Mouse (Mus musculus) MEL (cell line): Measurements from ENCODE around the gene Gramd4.

Source experiments
- CHD1 ChIP-seq: IDR thresholded peaks from 2 replicates; pipeline ENCODE4 v1.6.1; 2012; ENCODE audit warnings: low read depth, mild to moderate bottlenecking, inconsistent platforms, low read length, improper control_type of control experiment
- CTCF ChIP-seq, 3 experiments: IDR thresholded peaks in 2 of 3; conservative IDR thresholded peaks in 1 of 3; 2 replicates each; pipeline ENCODE4 v1.5.1; 2011 to 2012; ENCODE audit warnings: low read length in 3 of 3, low read depth in 2 of 3, mild to moderate bottlenecking in 2 of 3, improper control_type of control experiment in 1 of 3, inconsistent platforms in 1 of 3, mixed read lengths in 1 of 3, moderate library complexity in 1 of 3; ENCODE audit not compliant: control insufficient read depth in 1 of 3, insufficient read depth in 1 of 3, poor library complexity in 1 of 3, severe bottlenecking in 1 of 3
- E2F4 ChIP-seq: IDR thresholded peaks from 2 replicates; pipeline ENCODE4 v1.6.1; 2011; ENCODE audit warnings: low read depth, low read length, improper control_type of control experiment, borderline replicate concordance
- EP300 ChIP-seq, 2 experiments: IDR thresholded peaks; 2 replicates each; pipeline ENCODE4 v1.6.1; 2011; ENCODE audit warnings: improper control_type of control experiment in 2 of 2, low read length in 2 of 2, low read depth in 1 of 2, mild to moderate bottlenecking in 1 of 2
- GATA1 ChIP-seq: IDR thresholded peaks from 2 replicates; pipeline ENCODE4 v1.6.1; 2011; ENCODE audit warnings: low read depth, low read length, improper control_type of control experiment
- MAZ ChIP-seq: IDR thresholded peaks from 2 replicates; pipeline ENCODE4 v1.6.1; 2012; ENCODE audit warnings: low read depth, mild to moderate bottlenecking, inconsistent platforms, low read length, improper control_type of control experiment
- POLR2A ChIP-seq, 2 experiments: IDR thresholded peaks; 2 replicates each; pipeline ENCODE4 v1.6.1; 2011 to 2012; ENCODE audit warnings: low read length in 2 of 2, mild to moderate bottlenecking in 2 of 2, control low read depth in 1 of 2, improper control_type of control experiment in 1 of 2, low read depth in 1 of 2, moderate library complexity in 1 of 2; ENCODE audit not compliant: control insufficient read depth in 1 of 2, insufficient read depth in 1 of 2, poor library complexity in 1 of 2
- POLR2AphosphoS2 ChIP-seq: IDR thresholded peaks from 2 replicates; pipeline ENCODE4 v1.6.1; 2011; ENCODE audit warnings: low read length, improper control_type of control experiment
- RAD21 ChIP-seq: IDR thresholded peaks from 2 replicates; pipeline ENCODE4 v1.6.1; 2011; ENCODE audit warnings: mild to moderate bottlenecking, low read depth, low read length, improper control_type of control experiment
- TCF12 ChIP-seq: IDR thresholded peaks from 2 replicates; pipeline ENCODE4 v1.6.1; 2014; ENCODE audit warnings: low read depth, mild to moderate bottlenecking, inconsistent platforms, low read length, improper control_type of control experiment, moderate library complexity
- USF1 ChIP-seq: IDR thresholded peaks from 2 replicates; pipeline ENCODE4 v1.6.1; 2014; ENCODE audit warnings: low read depth, mild to moderate bottlenecking, inconsistent platforms, low read length, improper control_type of control experiment, moderate library complexity
- USF2 ChIP-seq, 2 experiments: IDR thresholded peaks; 2 replicates each; pipeline ENCODE4 v1.6.1; 2011 to 2012; ENCODE audit warnings: improper control_type of control experiment in 2 of 2, low read length in 2 of 2, borderline replicate concordance in 1 of 2, inconsistent platforms in 1 of 2, low read depth in 1 of 2, mild to moderate bottlenecking in 1 of 2; ENCODE audit not compliant: insufficient read depth in 1 of 2

DNA sequence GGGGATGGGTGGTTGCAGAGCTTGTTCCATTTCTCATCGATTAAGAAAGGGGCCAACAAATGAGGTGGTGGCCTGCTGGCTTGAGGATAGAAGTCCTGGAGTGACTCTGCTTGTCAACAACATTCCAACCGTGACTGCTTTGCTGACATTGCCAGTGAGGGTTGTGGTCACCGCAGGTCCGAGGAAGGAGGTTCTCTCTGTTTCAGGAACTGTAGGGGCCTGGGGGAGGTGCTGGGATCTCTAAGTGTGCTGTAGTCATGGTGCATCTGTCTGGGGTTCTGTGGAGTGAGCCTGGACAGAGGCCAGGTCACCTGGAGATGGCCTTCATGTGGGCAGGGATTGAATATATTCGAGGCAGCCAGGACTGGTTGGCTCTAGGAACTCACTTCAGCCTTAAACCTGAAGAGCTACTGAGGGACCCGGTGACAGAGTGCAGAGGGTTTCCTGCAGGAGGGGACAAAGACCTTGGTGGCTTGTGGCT is 25.8 kb downstream of the Gramd4 start:
- TF ChIP-seq CTCF (IDR thresholded peaks at IDR 0.05 in 2 of 3, conservative IDR thresholded peaks at IDR 0.05 in 1 of 3; ENCODE audit: control insufficient read depth in 1 of 3, insufficient read depth in 1 of 3, low read depth in 2 of 3, low read length in 3 of 3, poor library complexity in 1 of 3, severe bottlenecking in 1 of 3) (no peak), POLR2A (IDR thresholded peaks at IDR 0.05; ENCODE audit: control insufficient read depth in 1 of 2, insufficient read depth in 1 of 2, low read depth in 1 of 2, low read length in 2 of 2, poor library complexity in 1 of 2) (no peak), CHD1 (no peak), TCF12 (no peak), E2F4 (no peak), RAD21 (no peak), MAZ (no peak), GATA1 (no peak), USF1 (no peak), USF2 (IDR thresholded peaks at IDR 0.05; ENCODE audit: borderline replicate concordance in 1 of 2, insufficient read depth in 1 of 2, low read depth in 1 of 2, low read length in 2 of 2) (no peak), POLR2AphosphoS2 (no peak), EP300 (IDR thresholded peaks at IDR 0.05; ENCODE audit: low read depth in 1 of 2, low read length in 2 of 2) (no peak)
